Mouse (Mus musculus) liver, adult 2 months (tissue): ENCODE data around the gene Nrxn2.

Experiments
- CTCF ChIP-seq: fragments of 200-500 bp; IDR thresholded peaks from 2 replicates; pipeline ENCODE4 v1.5.1; 2011; ENCODE audit warnings: low read depth, low read length, control low read depth
- POLR2A ChIP-seq: fragments of 200-500 bp; IDR thresholded peaks from 2 replicates; pipeline ENCODE4 v1.6.1; 2011; ENCODE audit warnings: low read length, control low read depth; ENCODE audit not compliant: insufficient read depth; ENCODE audit errors: extremely low read depth

DNA sequence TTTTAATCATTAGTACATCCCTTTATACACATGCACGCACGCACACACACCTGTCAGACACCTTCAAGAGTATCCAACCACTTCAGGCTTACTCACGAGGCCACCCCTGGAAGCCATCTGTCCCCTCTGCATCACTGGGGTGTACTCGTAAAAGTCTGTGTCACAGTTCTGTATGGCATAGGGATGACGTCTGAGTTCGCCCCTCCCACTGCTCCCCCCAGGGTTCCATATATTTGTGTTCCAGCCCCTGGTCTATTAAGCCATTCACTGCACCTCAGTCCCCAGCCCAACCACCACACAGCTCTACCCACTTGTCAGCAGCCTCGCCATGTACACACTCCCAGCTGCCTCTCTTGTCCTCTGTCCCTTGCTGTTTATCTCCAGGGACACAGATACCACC, 3.5 kb downstream of the Nrxn2 start:
- TF ChIP-seq CTCF = no peak
- TF ChIP-seq POLR2A = no peak
